In genomic region chr7:143756125-143757026, GRCm38 (mm10) we compare ENCODE assay signal across 8 mouse cellular contexts. TPM values are rescaled to one million over a fixed set of nuclear protein-coding genes. Genes with fewer than 3 reads are reported as not detected.
DNase-seq lines count a peak whose midpoint lies in the region; ATAC-seq and TF ChIP-seq lines count a peak whose summit lies in the region.

Osbpl5 (minus strand) TSS chr7:143756985.

- no peaks in the 10 kb centered on the region for H3K36me3 ChIP-seq in ES-E14 (ENCODE audit: control insufficient read depth, insufficient read depth, low read length, poor library complexity, severe bottlenecking)
- H3K36me3 ChIP-seq in forebrain, embryonic 13.5 days (ENCODE audit: poor library complexity, severe bottlenecking) = no peaks in the 10 kb centered on the region
- H3K36me3 ChIP-seq in hindbrain, embryonic 10.5 days = no peaks in the 10 kb centered on the region
- no peaks in the 10 kb centered on the region for H3K36me3 ChIP-seq in limb, embryonic 14.5 days (ENCODE audit: control insufficient read depth, insufficient read depth, low read length)
- no peaks in the 10 kb centered on the region for H3K36me3 ChIP-seq in stomach, embryonic 16.5 days (ENCODE audit: control insufficient read depth, insufficient read depth, low read length)

- H3K27ac ChIP-seq in ES-E14 (ENCODE audit: insufficient read depth, low read depth, low read length, poor library complexity, severe bottlenecking) = no peak within 1 kb of the TSS
- no peak within 1 kb of the TSS for H3K27ac ChIP-seq in forebrain, embryonic 13.5 days
- H3K27ac ChIP-seq in hindbrain, embryonic 10.5 days = peak within 1 kb of the TSS; percentile 59; the same call in 1 of the 2 replicates
- H3K27ac ChIP-seq in limb, embryonic 14.5 days (replicated peaks; ENCODE audit: low read depth, low read length) = no peak within 1 kb of the TSS
- no peak within 1 kb of the TSS for H3K27ac ChIP-seq in stomach, embryonic 16.5 days (ENCODE audit: low read length)

- H3K27me3 ChIP-seq in forebrain, embryonic 13.5 days = peaks cover 35% of the 10 kb centered on the region
- H3K27me3 ChIP-seq in hindbrain, embryonic 10.5 days (ENCODE audit: insufficient read depth, poor library complexity, severe bottlenecking) = peaks cover 58% of the 10 kb centered on the region
- H3K27me3 ChIP-seq in limb, embryonic 14.5 days (ENCODE audit: control insufficient read depth, insufficient read depth, low read length) = no peaks in the 10 kb centered on the region
- no peaks in the 10 kb centered on the region for H3K27me3 ChIP-seq in stomach, embryonic 16.5 days (ENCODE audit: control insufficient read depth, insufficient read depth, low read length)

- peak; percentile 49 to 63 for DNase-seq in frontal cortex, postnatal 36 days (ENCODE audit: low spot score in 2 of 2)
- no peak for DNase-seq in frontal cortex, postnatal 25 days (ENCODE audit: low spot score in 2 of 2)
- DNase-seq in ES-E14 (ENCODE audit: low read depth, low spot score) = no peak
- no peak for DNase-seq in hindbrain, embryonic 10.5 days (ENCODE audit: low spot score)
- DNase-seq in limb, embryonic 14.5 days (ENCODE audit: low spot score) = no peak
- no peak for DNase-seq in urinary bladder, postnatal 36 days (ENCODE audit: low spot score in 2 of 2)

- H3K4me1 ChIP-seq in ES-E14 (ENCODE audit: control insufficient read depth in 2 of 2, insufficient read depth in 2 of 2, low read length in 2 of 2, poor library complexity in 1 of 2) = peaks cover 0 to 6% of the 10 kb centered on the region in 2 experiments; a peak in 2 of 4 replicates
- peaks cover 10% of the 10 kb centered on the region for H3K4me1 ChIP-seq in forebrain, embryonic 13.5 days
- H3K4me1 ChIP-seq in hindbrain, embryonic 10.5 days (replicated peaks) = peaks cover 15% of the 10 kb centered on the region
- H3K4me1 ChIP-seq in limb, embryonic 14.5 days (ENCODE audit: control insufficient read depth, insufficient read depth, low read length) = 0 out of 2 replicates have a peak, but pooled peaks cover 8% of the 10 kb centered on the region
- H3K4me1 ChIP-seq in stomach, embryonic 16.5 days (ENCODE audit: control insufficient read depth, insufficient read depth, low read length) = peaks cover 4% of the 10 kb centered on the region; the same call in 1 of the 2 replicates

- in situ Hi-C loops in ES-E14 (cut with MboI; ENCODE audit: low sequenced_read_pairs in 2 of 2, unreplicated experiment in 2 of 2) = loop anchor here in 1 of 2 experiments (10.0 kb wide), 1 partner anchor 142 kb away; no protein-coding TSS in a partner anchor

- no peaks in the 10 kb centered on the region for H3K9me3 ChIP-seq in ES-E14 (ENCODE audit: control insufficient read depth, insufficient read depth, low read depth, low read length)
- H3K9me3 ChIP-seq in forebrain, embryonic 13.5 days (replicated peaks) = no peaks in the 10 kb centered on the region
- H3K9me3 ChIP-seq in hindbrain, embryonic 10.5 days = no peaks in the 10 kb centered on the region
- H3K9me3 ChIP-seq in limb, embryonic 14.5 days (ENCODE audit: control insufficient read depth, low read length) = no peaks in the 10 kb centered on the region
- no peaks in the 10 kb centered on the region for H3K9me3 ChIP-seq in stomach, embryonic 16.5 days (replicated peaks; ENCODE audit: control insufficient read depth, low read length)

- peak within 1 kb of the TSS; percentile 59; the same call in 1 of the 2 replicates for H3K9ac ChIP-seq in ES-E14 (ENCODE audit: insufficient read depth, low read depth, low read length, poor library complexity, severe bottlenecking)
- H3K9ac ChIP-seq in forebrain, embryonic 13.5 days = peak within 1 kb of the TSS; percentile 12; the same call in 1 of the 2 replicates
- H3K9ac ChIP-seq in limb, embryonic 14.5 days (ENCODE audit: low read depth, low read length, severe bottlenecking) = peak within 1 kb of the TSS; percentile 49
- H3K9ac ChIP-seq in stomach, embryonic 16.5 days (ENCODE audit: low read length) = peak within 1 kb of the TSS; percentile 62

- peak within 1 kb of the TSS; percentile 69 for H3K4me2 ChIP-seq in forebrain, embryonic 13.5 days
- H3K4me2 ChIP-seq in limb, embryonic 14.5 days (replicated peaks; ENCODE audit: low read depth, low read length, severe bottlenecking) = peak within 1 kb of the TSS; percentile 79
- H3K4me2 ChIP-seq in stomach, embryonic 16.5 days (ENCODE audit: low read depth, low read length) = peak within 1 kb of the TSS; percentile 81

- ATAC-seq in forebrain, embryonic 13.5 days = peak; percentile 17; the same call in 1 of the 2 replicates
- peak; percentile 31 for ATAC-seq in limb, embryonic 14.5 days (ENCODE audit: low FRiP score, low read depth)
- ATAC-seq in stomach, embryonic 16.5 days (ENCODE audit: insufficient read depth, low FRiP score) = no peak; the same call in 1 of the 2 replicates

- 27% methylated on average over 22 of the region's 22 CpGs for WGBS in forebrain, embryonic 13.5 days
- WGBS in hindbrain, embryonic 10.5 days = 33% methylated on average over 22 of the region's 22 CpGs
- 28% methylated on average over 22 of the region's 22 CpGs for WGBS in limb, embryonic 14.5 days
- 20% methylated on average over 22 of the region's 22 CpGs for WGBS in stomach, embryonic 16.5 days

- no peak for TF ChIP-seq POLR2A in limb, embryonic 14.5 days (IDR thresholded peaks at IDR 0.05; ENCODE audit: borderline replicate concordance, extremely low read depth, insufficient read depth, insufficient read length)

- H3K4me3 ChIP-seq in ES-E14 (ENCODE audit: insufficient read depth in 1 of 2, low read depth in 1 of 2, low read length in 2 of 2, poor library complexity in 1 of 2, severe bottlenecking in 1 of 2) = peak within 1 kb of the TSS; percentile 66 to 68
- H3K4me3 ChIP-seq in forebrain, embryonic 13.5 days = peak within 1 kb of the TSS; percentile 34
- H3K4me3 ChIP-seq in hindbrain, embryonic 10.5 days = peak within 1 kb of the TSS; percentile 56
- peak within 1 kb of the TSS; percentile 39 for H3K4me3 ChIP-seq in limb, embryonic 14.5 days (replicated peaks; ENCODE audit: low read length)
- H3K4me3 ChIP-seq in stomach, embryonic 16.5 days (replicated peaks; ENCODE audit: low read length) = peak within 1 kb of the TSS; percentile 45

TF ChIP-seq in ES-E14, 5 proteins besides CTCF, POLR2A, EP300 and RAD21:
- no peak for TF ChIP-seq HCFC1 (IDR thresholded peaks at IDR 0.05; ENCODE audit: borderline replicate concordance, insufficient read depth, low read length)
- no peak for TF ChIP-seq ZNF384 (IDR thresholded peaks at IDR 0.05; ENCODE audit: low read depth, low read length)
- TF ChIP-seq CHD2 (IDR thresholded peaks at IDR 0.05; ENCODE audit: low read depth, low read length) = no peak
- TF ChIP-seq MAFK (IDR thresholded peaks at IDR 0.05; ENCODE audit: insufficient read depth, low read depth, low read length) = no peak
- no peak for TF ChIP-seq ZC3H11A (IDR thresholded peaks at IDR 0.05; ENCODE audit: borderline replicate concordance, low read depth, low read length)

RNA-seq across cellular contexts. Expression of gene Osbpl5, which starts in this region (rescaled TPM):
- 7.6 and 13.6 TPM in 2 replicates for total RNA-seq in ES-E14 (2012; rRNA removed)
- polyA plus RNA-seq in forebrain, embryonic 13.5 days (2015; fragmentation: Nextera tagmentation; extraction: Ambion mirVana) = 21.6 and 22.6 TPM in 2 replicates
- 15.8 and 20.8 TPM in 2 replicates for polyA plus RNA-seq in hindbrain, embryonic 10.5 days (2016; fragmentation: Nextera tagmentation; extraction: Ambion mirVana)
- polyA plus RNA-seq in limb, embryonic 14.5 days (2012; rRNA removed) = 60.4 and 70.7 TPM in 2 replicates
- 51.3 and 52.4 TPM in 2 replicates for polyA plus RNA-seq in limb, embryonic 14.5 days (2014; fragmentation: Nextera tagmentation; extraction: Ambion mirVana)
- 43.5 and 52.2 TPM in 2 replicates for polyA plus RNA-seq in stomach, embryonic 16.5 days (2015; fragmentation: Nextera tagmentation; extraction: Ambion mirVana)

Comparison
In these comparisons a context has a peak if more than half of its experiments do, and no peak if none do; other contexts are left out.
1. DNase-seq: peak in frontal cortex, postnatal 36 days (2 of 2); none in frontal cortex, postnatal 25 days (0 of 2), ES-E14 (single experiment), hindbrain, embryonic 10.5 days (single experiment), limb, embryonic 14.5 days (single experiment) and urinary bladder, postnatal 36 days (0 of 2).
2. H3K9ac ChIP-seq: peak in every context shown above with its lines; median percentile 62 in stomach, embryonic 16.5 days; 59 in ES-E14; 49 in limb, embryonic 14.5 days; 12 in forebrain, embryonic 13.5 days.
3. Peak in every context shown above with its lines, with median percentiles within 50 percentile points of each other: H3K4me3 ChIP-seq and H3K4me2 ChIP-seq.